Mouse (Mus musculus): Measurements from ENCODE around the gene Prr18.

Prr18 gene

DNA sequence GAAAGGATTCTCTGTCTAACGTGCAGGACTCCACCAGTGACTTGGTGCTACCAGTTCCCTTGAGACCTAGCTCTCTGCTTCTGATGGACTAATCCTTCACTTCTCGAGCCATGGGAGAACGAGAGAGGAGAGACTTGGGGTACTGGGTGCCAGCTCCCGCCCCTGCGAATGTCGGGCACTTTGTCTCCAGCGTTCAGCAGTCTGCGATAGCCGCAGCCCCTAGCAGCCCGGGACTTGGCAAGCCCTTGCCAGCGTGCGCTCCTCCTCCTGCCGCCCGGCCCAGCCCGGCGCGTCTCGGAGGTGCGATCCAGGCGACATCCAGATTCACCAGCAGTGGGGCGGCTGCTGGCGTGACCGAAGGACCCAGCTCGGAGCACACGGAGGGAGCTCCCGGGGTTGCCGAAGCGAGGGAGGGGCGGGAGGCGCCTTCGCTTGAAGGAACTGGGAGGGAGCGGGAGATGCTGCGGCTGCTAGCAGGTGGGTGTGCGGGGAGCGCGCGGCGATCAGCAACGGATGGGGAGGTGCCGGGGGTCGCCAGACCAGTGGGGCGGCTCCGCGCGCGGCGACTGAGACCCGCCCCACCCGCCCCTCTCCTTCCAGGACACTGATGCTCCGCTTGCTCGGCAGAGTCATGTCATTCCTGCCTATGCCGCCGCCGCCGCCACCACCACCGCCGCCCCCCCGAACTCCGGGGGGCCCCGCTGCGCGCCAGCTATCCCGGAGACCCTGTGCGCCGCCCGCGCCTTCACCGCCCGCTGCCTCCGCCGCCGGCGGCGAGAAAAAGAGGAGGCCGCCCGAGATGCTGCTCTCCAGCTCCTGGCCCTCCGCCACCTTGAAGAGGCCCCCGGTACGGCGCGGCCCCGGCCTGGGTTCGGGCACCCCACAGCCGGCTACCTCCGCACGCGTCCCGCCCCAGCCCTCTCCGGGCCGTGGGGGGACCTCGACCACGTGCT, 3.4 kb downstream of the Prr18 start:
- DNase-seq (ENCODE audit: low spot score), result no peak

DNA sequence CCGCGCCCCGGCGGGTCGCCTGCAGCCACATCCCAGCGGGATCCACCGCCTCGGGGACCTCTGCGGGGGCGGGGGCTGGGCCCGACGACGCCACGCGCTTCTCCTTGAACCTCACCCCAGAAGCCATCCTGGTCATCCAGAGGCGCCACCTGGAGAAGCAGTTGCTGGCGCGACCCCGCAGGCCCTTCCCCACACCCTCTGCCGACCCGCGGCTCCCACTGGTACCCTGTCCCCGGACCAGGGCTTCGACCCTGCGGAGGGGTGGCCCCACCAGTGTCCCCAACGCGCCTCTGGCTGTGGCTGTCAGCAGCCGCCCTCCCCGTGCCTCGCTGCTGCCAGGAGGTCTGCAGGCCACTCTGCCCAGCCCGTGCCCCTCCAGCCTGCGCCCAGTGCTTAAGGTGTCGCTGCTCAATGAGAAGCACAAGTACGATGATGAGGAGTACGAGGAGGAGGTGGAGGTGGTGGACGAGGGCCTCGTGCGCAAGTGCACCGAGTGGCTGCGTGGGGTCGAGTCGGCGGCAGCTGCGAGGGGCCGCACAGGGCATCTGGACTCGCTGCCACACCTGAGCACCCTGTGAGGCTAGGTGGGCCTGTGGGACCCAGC, 4.2 kb downstream of the Prr18 start:
- DNase-seq (ENCODE audit: low spot score), result no peak

DNA sequence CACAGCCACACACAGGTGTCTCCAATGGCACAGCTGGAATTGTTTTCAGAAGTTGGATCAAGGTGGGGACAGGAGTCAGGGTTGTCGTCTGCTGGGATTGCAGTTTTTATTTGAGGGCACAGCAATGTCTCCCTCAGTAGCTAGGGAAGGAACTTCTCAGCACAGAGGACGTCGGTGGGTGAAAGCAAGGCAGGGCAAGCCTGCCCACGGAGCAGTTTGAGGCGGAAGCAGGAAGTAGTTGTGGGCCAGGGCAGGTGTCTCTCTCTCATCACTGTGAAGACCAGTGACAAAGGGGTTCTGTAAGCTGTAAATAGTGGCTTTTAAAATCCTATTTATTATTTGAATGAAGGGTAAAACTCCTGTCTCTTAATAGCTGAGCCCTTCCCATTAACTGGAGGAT, 5.4 kb downstream of the Prr18 start:
- DNase-seq (ENCODE audit: low spot score), result no peak

GRCm38 (mm10) chr17:8343416-8343815, 6.2 kb downstream of the Prr18 start:
- DNase-seq (ENCODE audit: low spot score), result no peak

DNA sequence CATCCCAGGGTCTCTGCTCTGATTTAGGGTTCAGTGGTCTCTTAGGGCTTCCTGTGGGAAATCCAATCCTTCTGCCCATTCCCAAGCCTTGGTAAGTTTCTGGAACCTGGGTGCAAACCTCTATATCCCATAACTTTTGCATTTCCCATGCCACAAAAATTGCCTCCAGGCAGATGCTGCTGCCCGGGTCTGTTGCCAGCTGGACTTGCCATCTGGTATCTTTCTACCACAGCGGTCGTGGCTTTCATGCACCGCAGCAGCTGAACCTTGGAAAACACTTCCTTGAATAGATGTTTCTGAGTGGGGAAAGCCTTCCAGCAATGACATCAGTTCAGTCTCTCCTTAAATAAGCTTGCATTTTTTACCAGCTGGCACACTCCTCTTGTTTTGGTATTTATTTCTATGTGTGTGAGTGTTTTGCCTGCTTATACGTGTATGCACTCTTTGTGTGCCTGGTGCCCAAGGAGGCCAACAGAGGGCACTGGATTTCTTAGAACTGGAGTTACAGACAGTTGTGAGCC, 10.6 kb downstream of the Prr18 start:
- no peak for DNase-seq (ENCODE audit: low spot score)

DNA sequence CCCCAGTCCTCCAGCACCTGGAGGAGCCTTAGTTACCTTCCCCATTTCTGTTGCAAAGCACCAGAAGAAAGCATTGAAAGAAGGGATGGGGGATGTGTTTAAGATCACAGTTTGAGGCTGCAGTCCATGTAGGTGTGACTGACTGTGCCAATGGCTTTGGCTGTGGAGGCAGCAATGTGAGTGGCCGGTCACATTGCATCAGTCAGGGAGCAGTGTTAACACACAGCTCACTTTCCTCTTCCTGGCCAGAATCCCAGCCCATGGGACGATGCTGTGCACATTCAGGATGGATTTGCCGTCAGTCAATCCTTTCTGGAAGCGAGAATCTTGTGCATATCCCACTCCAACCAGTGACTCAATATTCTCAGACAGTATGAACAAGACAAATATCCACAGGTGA, 11.7 kb downstream of the Prr18 start:
- no peak for DNase-seq (ENCODE audit: low spot score)

DNA sequence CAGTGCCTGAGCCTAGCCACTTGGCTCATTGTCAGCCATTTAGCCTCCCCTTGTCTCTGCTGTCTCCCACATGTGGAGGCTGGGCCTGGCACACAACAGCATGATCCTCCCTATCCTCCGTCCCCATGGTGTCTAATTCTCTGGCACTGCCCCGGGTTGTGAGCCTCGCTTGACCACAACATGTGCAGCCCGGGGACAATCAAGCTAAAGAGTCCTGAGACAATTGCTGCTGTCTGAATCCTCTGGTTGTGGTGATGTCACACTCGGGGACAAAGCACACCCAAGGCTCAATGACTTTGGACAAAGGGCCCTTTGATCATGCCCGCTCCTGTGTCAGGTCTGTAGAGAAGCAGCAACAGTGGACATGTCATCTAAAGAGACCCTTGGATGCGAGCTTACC, 13.8 kb downstream of the Prr18 start:
- DNase-seq (ENCODE audit: low spot score), result no peak

DNA sequence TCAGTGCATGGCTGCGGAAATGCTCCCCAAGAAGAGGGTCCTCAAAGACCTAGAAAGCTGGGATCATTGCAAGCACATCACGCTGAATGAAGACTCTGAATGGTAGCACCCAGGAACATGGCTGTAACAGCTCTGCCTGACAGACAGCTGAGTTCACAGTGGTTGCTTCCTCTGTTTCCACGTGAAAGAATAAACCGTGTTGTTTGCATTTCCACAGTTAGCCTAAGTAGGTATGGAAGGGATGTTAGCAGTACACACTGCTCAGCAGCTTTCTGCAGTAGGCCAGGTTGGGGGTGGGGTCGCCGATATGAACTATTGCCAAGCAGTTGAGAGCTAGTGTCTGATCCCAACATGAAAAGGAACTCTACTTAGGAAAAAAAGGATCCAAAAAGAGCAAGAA, 18.4 kb downstream of the Prr18 start, which contains the start of gene T2:
T2 (plus strand) TSS at position 301 of the 400 bp plus-strand sequence.
- no peak for DNase-seq (ENCODE audit: low spot score)

- DNase-seq (ENCODE audit: low spot score), result no peak
These were observed 20.2 kb downstream of the Prr18 start for GRCm38 (mm10) chr17:8357498-8357897.

DNA sequence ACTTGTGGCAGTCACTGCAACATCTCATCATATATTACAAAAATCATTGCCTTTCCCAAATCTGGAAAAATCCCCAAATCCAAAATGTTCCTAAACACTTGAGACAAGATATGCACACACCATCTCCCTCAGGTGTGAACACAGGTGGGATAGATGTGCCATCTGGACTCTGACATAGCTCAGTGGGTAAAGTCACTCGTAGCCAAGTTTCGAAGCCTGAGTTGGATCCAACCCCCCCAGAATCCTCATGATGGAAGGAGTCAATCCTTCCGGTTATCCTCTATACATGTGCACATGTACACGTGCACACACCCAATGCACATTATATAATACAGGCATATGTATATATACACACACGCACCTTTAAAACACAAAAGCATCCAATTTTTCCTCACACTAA, 23.6 kb downstream of the Prr18 start:
- DNase-seq (ENCODE audit: low spot score), result no peak

DNA sequence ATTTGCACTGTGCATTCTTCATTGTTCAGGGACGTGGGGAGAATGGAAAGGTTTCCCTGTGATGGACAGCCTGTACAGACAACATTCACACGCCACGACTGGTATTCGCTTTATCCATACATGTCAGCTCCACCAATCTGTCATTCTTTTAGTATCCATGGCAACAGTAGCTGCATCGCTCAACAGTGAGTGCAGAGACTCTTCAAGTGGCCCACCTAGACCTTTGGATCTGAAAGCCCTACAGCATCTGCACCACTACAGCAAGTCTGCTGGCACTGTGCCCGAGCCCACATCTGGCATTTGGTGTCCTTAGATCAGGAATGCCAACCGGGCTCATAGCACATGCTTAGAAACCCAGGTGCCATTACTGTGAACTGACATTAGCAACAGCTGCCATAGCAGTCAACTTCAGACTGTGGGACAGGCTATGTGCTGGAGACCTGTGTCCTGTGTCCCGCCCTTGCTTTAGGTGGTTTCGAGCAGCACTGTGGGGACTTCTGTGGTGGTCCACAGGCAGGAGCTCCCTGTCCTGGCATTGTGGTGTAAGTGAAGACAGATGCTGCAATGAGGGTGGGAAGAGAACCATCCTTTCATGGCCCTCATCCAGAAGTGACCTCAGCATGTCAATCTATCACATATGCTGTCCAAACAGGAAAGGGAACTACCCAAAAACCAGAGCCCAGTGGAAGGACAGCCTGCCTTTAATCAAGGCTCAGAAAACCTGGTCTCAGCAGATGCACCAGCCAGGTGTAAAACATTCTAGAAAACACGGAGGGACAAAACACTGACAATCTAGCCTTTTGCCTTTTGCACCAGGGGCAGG, 24.2 kb downstream of the Prr18 start:
- DNase-seq (ENCODE audit: low spot score), result no peak

DNA sequence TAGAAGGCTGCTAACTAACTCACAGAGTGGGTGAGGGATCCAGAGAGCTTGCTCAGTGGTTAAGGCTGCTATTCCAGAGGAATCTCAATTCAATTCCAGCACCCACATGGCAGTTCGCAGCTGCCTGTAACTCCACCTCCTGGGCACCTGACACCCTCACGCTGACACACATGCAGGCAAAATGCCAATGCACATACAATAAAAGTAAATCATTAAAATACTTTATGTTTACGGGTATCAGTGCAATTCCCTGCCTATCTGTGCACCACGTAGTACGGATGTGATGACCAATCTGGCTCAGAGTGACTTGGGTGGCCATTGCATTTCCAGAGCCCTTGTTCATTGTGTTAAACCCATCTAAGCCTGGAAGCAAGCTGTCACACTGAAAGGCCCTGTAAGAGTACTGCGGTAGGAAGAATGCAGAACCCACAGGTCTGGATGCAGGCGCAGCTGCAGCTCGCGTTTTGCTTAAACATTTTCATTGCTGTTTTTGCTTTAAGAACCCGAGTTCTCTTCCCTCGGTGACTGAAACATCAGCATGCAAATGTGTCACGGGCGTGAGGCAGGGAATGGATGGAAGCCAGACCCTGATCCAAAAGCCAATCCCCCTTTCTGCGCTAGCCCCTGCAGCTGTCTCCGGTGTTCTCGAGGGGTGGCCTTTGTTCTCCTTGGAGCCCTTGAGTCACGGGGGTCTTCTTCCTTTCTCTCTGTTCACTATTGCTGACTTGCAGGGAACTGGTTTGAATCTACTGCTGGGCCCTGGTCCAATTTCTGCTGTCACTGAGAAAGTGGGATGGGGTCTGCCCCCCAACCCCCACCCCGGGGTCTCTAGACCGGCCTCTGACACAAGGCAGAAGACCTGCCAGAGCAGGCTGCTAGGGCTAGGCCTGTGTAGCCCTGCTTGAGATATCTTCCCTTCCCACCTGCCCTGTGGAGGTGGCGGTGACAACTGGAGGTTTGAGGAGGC, 30.5 kb downstream of the Prr18 start:
- DNase-seq (ENCODE audit: low spot score), result no peak

DNA sequence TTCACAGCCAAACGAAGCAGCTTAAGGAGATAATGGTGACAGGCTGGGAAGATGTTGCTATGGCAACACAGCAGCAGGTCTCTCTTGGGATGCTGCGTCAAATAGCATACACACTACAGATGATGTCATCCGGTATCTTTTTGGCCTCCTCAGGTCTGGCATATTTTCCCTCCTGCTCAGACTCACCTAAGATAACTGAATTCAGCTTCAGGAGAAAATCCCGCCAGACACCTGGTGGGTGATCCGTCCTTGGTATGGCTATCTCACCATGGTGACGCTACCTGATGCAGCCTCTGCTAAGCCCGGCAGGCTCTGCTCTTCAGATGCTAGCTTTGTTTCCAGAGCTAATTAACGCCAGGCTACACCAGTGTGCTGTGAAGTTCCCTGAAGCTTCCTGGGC, 31.3 kb downstream of the Prr18 start:
- no peak for DNase-seq (ENCODE audit: low spot score)

- DNase-seq (ENCODE audit: low spot score), result no peak
These were observed 31.9 kb downstream of the Prr18 start for GRCm38 (mm10) chr17:8369171-8369570.

- no peak for DNase-seq (ENCODE audit: low spot score)
These were observed 33.5 kb downstream of the Prr18 start for GRCm38 (mm10) chr17:8370634-8371229.

DNA sequence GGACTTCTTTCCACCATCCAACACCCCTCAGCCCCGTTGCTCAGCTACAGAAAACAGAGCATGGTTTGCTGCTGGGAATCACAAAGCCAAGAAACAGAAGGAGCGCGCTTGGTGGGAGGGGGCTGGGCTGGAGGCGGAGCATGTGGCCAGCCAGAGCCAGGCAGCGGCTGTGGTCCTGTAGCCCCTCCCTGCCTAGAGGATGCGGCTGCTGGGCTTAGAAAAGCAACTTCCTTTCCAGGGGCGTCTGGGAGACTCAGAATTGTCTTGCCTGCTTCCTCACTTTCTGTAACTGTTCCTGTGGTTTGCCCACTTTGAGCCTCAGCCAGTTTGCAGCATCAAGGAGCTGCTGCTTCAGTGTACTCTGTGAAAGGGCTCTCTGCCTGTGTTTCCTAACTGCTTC, 34.6 kb downstream of the Prr18 start:
- DNase-seq (ENCODE audit: low spot score), result peak; percentile 65

DNA sequence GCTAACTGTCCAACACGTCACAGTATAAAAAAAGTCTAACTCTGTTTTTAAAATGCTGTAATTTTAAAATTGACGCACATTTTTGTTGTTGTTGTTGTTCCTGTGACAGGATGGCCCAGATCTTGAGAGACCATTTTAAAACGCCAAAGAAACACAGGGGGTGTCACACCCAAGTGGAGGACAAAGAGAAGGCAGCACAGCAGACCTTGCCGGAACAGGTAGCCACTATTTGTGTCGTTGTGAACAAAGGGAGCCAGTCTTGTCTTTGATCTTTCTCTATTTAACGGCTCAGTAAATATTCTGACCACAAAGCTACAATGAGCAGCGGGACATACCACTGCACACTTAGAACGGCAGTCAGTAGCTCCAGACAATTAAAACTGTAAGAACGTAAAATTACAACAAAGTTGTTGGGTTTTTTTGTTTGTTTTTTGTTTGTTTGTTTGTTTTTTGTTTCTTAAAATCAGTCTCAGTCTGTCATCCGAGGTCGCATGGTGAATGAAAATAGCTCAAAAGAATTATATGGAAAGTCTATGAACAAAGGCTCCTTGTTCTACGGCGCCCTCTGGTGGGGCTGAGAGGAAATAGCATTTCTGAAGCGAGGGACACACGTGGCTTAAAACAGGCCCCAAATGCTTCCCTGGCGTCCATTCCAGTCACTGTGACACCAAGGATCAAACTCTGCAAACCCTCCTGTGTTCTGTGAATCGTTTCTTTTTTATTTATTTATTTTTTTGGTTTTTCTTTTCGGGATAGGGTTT, 35.2 kb downstream of the Prr18 start:
- DNase-seq (ENCODE audit: low spot score), result peak; percentile 80

DNA sequence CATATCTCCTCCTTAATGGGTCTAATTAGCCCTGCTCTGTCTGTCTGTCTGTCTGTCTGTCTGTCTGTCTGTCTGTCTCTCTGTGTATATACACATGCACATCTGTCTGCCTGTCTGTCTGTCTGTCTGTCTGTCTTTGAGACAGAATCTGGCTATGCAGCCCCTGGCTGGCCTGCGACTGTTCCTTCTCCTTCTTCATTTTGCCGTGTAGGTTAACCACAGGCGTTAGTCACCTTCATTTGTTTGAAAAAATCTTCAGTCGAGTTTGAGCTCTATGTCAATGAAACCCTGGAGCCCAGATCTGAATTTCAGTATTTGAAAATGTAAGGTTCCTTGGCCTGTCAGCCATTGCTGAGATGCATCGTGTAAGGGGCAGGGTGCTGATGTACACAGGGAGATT, 40.0 kb downstream of the Prr18 start:
- DNase-seq (ENCODE audit: low spot score), result no peak

- no peak for DNase-seq (ENCODE audit: low spot score)
These were observed 48.2 kb downstream of the Prr18 start for GRCm38 (mm10) chr17:8385441-8385840.

GRCm38 (mm10) chr17:8388463-8388862, 51.2 kb downstream of the Prr18 start:
- DNase-seq (ENCODE audit: low spot score), result no peak
